Mouse (Mus musculus): Measurements from ENCODE around the gene Olfr1330.
A peak's percentile ranks its signal among the peaks of the same experiment; 100 is the strongest.
"Not testable (repeated sequence)": the region's sequence is repeated elsewhere in the genome, so short reads cannot be mapped to it uniquely, and the experiment has no call there.

Gene Olfr1330

DNA sequence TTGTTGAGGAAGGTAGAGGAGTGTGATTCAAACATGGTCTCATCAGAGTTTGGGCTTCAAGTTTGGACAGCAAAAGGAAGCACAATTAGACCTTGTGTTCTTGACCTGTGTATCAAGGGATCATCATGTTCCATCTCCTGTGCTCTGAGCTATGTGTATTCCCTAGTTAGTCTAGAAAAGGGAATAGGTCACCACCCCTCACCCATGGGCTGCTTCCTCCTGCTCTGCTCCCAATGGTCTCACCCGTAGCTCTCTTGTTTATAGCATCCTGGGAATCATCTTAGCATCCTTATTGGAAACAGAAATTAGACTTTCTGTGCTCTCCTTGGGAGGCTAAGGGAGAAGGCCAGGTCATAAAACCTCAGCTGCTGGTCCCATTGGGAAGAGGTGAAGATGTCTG lies at the start of gene Olfr1330:
Olfr1330 (plus strand) TSS at position 301 of the 400 bp plus-strand sequence.
- DNase-seq: no peak

DNA sequence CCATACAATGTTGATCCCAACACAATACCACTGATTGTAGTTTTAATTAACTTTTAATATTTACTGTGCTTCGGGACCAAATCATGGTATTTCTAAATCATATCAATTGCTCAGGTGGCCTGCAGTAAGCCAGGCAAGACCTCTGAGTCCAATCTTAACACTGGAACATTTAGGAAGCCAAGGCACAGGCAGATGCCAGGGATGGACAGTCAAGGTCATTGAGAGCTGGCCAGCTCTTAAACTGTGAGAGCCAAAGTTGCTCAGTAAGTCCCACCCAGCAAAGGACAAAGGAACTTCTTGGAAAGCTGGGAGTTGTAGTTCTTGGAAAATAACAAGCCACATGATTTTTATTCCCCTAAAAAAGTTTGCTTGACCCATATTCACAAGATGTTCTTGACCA lies 26.6 kb upstream of the Olfr1330 start:
- DNase-seq: no peak

DNA sequence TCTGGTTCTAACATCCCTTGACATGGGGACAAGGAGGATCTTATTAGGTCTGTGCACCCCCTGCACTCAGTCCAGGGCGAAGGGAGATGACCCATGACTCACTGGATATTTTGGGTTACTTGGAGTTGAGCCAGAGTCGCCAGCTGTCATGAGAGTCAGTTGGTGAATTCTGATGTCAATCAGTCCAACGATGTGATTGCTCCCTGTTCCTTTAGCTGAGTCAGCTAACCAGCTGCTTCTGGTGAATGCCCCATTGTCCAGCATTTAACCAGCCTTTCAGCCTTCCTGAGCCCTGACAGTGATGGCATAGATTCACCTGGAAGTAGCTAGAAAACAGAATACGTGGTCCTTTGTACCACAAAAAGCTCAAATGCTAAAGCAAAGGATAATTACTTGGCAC lies 25.7 kb upstream of the Olfr1330 start:
- peak in 1 of 2 experiments; percentile 2 for DNase-seq

DNA sequence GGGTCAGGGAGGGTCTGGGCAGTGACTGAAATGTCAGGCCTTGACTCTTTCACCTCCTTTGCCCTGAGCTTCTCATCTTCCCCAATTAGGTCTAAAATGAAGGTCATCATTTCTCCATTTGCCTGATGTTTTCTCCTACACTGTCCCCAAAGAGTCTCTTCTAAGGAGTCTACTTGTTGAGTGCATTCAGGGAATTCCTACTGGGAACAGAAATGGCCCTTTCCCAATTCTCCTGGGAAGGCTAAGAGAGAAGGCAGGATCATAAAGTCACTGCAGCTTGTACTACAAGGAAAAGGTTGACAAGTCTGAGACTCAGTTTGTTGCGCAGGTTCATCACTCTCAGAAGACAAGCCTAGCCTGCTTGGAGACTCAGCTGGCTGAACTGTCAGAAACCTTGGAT lies 24.0 kb upstream of the Olfr1330 start, which contains the start of gene Olfr1331:
Olfr1331 (plus strand) TSS at position 301 of the 400 bp plus-strand sequence.
- DNase-seq: no peak

DNA sequence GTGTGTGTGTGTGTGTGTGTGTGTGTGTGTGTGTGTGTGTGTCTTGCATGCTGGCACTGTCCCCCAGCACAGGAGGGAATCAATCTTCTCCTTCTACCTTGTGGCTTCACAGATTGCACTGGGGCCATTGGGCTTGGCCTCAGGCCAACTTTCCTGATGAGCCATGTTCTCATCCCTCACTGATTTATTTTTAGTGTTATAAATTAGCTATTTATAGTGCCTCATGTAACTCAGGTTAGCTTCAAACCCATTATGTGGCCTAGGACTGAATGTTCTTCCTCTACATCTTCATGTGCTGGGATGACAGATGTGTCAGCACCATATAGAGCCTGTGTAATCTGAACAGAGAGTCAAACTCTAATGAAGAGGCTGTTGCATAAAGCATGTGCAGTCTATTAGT lies 20.8 kb upstream of the Olfr1330 start:
- DNase-seq: peak; percentile 20 to 23

DNA sequence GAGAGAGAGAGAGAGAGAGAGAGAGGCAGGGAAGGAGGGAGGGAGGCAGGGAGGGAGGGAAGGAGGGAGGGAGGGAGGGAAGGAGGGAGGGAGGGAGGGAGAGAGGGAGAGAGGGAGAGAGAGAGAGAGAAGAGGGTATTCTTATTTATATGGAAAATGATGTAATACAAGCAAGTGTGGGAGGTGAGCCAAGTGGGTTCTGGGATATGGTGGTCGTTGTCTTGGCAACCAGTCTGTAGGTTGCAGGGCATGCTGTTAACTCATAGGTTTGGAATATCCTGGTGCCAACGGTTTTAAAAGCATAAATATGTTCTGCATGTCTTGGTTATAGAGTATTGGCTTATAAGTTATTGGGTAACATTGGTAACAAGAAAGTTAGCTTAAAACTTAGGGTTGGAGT lies 13.6 kb downstream of the Olfr1330 start:
- no peak for DNase-seq

DNA sequence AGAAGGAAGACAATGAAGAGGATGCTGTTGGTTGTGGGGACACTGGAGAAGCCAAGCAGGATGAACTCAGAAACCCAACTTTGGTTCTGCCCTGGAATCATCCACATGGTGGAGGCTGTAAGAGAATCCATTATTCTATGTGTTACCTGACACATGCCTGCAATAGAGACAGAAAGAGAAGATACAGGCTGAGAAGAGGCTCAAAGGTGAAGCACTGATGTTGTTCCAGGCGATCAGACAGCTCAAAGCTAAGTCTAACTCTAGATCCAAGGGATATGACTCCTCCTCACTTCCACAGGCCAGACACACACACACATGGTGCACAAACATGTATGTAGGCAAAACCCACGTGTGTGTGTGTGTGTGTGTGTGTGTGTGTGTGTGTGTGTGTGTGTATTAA lies 29.0 kb downstream of the Olfr1330 start, which contains the start of gene Olfr1329:
Olfr1329 (minus strand) TSS at position 101 of the 400 bp plus-strand sequence.
- not testable (repeated sequence) for DNase-seq

DNA sequence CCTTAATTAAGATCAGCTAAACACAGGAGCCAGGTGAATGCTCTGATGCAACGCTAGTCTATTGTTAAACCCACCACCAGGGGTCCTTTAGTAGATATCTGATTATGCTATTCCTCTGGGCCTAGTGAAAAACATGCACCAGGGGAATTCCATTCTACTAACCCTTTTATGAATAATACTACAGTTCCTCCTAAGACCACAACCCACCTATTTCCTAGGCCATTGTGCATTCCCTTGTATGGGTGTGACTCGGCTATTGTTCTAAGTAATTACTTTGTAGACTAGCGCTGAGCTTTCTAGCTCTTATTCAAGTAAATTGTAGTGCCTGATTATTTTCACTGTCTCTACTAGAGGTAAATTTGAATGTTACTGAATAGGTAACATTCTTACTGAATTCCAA lies 42.9 kb downstream of the Olfr1330 start:
- DNase-seq: not testable (repeated sequence)

DNA sequence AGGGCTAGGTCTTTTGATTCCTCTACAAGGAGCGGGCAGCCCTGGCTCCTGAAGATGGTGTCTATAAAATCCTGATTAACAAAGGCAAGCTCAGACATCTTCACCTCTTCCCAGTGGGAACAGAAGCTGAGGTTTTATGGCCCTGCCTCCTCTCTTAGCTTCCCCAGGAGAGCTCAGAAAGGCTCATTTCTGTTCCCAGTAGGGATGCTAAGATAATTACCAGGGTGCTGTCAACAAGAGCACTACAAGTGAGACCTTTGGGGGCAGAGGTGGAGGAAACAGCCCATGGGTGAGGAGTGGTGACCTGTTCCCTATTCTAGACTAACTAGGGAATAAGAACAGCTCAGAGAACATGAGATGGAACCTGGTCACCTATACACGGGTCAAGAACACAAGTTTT lies 50.1 kb downstream of the Olfr1330 start, which contains the start of gene Olfr1328:
Olfr1328 (minus strand) TSS at position 101 of the 400 bp plus-strand sequence.
- no peak for DNase-seq
